Mouse (Mus musculus): ENCODE data around the gene Asphd2.
A peak's percentile ranks its signal among the peaks of the same experiment; 100 is the strongest.

The Asphd2 gene

DNA sequence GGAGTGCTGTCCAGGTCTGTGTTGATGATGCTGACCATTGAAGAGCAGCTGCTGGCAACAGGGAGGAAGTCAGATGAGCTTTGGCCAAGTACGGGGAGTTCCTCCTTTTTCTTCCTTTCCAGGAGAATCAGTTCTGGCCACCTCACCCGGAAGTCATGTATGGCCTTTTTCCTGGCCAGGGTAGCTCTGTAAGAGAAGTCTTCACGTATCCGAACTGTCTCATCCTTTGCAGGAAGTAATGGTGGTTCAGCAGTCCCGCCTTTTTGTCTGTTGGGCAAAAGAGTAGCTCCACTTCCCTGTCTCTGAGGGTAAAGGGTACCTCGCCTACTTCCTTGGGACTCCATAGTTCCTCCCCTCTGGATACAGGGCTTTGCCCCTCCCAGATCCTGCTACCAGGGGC is 39.2 kb downstream of the Asphd2 start:
- DNase-seq (ENCODE audit: low read depth, low spot score) = no peak

DNA sequence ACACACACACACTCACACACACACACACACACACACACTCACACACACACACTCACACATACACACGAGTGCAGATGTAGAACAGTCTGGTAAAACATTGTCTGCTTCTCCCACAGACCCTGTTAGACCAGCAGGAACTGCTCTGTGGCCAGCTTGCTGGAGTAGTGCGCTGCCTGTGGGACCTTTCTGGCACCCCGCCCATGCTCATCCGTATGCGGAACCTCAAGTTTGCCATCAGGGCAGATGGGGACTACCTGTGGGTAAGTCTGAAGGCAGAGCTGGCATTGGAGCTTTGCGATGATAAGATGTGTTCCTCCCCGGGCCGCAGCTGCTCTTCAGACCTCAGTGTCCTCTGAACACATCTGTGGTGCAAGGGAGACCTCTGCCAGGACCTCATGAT is 45.5 kb downstream of the Asphd2 start:
- no peak for DNase-seq (ENCODE audit: low read depth, low spot score)

DNA sequence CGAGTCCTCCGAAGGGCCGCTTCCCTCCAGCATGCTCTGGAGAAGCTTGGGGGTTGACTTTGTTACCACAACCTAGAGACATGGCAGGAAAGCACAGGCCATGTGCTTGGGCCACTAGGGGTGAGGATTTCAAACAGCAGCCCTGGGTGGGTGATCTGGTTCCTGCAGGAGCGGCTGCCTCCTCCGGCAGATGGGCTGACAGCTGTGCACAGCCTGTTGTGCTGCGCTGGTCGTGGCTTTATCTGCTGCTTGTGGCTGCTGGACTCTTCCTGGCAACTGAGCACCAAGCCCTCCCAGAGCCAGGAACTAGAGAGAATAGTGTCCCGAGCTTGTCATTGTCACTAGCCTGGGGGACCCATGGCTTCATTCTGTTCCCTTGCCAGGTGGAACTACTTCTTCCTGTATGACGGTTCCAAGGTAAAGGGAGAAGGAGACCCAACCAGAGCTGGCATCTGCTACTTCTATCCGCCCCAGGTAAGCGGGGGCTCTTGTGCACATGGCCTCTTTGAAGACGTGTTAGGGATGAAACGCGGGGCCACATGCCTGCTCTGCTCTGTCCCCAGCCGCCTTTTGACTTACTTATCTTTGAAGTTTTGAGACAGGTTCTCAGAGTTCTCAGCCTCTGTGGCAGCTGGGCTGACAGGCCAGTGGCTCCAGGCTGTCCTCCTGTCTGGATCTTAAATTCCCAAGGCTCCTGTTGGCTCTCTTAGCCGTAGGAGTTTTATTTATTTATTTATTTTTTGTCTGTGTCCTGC is 48.3 kb downstream of the Asphd2 start:
- DNase-seq (ENCODE audit: low read depth, low spot score) = no peak

DNA sequence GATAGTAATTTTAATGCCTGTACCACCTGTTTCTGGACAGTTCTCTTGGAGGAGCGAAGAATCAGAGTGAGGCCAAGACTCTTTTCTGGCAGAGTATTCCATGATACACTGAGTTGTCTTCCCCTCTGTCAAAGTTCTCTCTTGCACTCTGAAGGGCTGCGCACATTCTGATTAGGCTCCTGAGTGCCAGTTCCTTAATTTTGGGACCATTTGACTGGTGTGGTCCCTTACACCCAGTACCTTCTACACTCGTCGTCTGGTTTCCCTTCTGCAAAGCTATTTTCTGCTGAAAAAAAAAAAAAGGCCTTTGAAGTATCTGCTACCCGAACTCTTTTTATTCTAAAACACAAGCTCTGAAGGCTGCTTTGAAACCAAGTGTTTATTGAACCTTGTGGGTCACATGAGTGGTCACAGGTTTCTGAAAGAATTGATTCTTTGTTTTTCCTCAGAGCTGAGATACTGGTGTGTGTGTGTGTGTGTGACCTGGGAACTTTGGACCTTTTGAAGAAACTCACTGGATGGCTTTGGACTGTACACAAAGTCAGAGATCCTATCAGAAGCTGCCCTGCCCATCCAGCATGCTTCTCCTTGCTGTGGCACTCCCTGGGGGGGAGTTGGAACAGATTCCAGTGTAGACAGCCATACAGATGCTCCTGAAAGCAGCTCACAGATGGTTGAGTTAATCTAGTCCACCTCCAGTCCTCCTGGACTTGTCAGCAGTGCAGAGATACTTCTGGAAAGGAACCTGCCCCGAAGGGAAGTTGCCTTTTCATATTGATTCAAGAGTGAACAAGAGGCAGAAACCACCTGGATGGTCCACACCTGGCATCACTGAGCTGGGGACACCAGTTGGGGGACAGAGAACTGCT is 50.3 kb downstream of the Asphd2 start:
- DNase-seq (ENCODE audit: low read depth, low spot score) = no peak

DNA sequence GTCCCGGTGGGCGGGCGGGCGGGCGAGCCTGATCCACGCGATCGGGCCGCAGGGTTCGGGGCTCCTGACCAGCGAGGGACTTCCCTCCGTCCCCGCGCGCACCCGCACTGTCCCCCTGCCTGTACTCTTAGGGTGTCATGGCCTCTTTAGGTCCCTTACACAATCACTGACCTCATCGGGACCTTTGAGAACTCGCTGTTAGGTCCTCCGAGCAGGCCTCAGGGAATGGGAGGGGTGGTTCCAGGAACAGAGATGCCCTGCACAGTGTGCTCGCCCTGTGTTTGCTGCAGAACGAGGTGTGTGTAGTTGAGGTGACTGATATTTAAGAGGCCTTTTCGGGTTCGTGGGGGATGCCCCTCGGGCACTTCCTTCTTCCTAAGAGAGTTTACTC is 51.5 kb downstream of the Asphd2 start:
- DNase-seq (ENCODE audit: low read depth, low spot score) = peak; percentile 53

DNA sequence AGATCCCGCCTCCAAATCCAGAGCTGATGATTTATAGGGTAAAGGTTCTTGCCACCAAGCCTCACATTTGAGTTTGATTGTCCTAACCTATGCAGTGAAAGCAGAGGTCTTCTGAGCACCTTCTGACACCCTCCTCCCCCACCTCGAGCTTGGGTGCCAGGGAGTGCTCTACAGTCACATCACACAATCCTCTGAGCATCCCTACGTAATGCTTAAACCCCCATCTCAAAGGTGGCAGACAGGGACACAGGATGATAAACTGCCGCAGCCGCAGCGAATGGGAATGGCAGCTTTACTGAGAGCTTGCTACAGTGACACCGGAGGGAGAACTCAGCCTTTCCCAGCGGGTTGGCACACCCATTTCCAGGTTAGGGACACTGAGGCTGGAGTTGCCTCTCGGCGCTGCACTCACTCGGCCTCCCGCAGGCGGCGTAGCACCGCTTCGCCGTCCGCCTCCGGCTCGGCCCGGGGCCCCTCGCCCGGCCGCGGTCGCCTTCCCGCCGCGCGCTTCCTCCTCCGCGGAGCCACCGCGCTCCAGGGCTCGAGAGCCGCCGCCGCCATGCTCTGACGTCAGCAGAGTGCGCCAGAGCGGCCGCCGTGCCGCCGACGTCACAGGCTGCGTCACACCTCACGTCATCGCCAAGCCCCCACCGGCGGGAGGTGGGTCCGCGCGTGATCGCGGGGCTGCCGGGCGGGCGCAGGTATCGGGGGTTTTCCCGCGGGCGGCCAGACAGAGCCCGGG is 52.0 kb downstream of the Asphd2 start, which contains the start of the genes Srrd and Hps4:
Srrd (minus strand) TSS at position 578 of the 742 bp plus-strand sequence.
Hps4 (plus strand) TSS at position 621 of the 742 bp plus-strand sequence.
- peak; percentile 79 for DNase-seq (ENCODE audit: low read depth, low spot score)

DNA sequence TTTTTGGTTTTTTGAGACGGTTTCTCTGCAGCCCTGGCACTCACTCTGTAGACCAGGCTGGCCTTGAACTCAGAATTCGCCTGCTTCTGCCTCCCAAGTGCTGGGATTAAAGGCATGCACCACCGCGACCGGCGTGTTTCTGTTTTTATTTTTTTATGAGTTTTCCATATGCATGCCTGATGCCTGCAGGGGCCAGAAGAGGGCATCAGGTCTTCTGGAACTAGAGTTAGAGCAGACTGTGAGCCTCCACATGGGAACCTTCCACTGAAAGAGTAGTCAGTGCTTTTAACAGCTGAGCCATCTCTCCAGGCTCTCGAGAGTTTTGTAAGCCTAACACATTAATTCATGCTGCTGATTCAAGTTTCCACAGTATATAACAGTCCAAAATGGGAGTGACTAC is 55.5 kb downstream of the Asphd2 start:
- DNase-seq (ENCODE audit: low read depth, low spot score) = no peak

DNA sequence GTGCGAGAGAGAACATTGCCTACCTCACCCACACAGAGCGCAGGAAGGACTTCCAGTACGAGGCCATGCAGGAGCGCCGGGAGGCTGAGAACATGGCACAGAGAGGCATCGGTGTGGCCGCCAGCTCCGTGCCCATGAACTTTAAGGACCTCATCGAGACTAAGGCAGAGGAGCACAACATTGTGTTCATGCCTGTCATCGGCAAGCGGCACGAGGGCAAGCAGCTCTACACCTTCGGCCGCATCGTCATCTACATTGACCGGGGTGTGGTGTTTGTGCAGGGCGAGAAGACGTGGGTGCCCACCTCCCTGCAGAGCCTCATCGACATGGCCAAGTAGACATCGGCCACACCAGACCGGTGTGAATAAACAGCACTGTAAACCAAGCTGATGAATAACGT is 57.7 kb downstream of the Asphd2 start:
- no peak for DNase-seq (ENCODE audit: low read depth, low spot score)

DNA sequence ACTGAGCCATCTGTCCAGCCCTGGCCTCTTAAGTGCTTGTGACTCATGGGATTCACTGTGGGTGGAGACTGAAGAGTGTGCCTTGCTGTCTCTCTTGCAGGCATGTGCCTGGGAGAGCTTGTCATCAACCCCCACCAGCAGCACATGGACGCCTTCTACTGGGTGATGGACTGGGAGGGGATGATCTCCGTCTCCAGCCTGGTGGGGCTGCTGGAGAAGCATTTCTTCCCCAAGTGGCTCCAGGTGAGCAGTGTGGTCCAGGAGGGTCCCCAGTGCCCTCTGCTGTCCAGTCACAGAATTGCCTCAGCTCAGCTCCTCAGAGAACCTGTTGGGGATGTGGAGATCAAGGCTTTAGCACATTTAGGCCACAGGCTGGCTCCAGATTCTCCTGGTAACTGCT is 59.2 kb downstream of the Asphd2 start:
- peak; percentile 59 for DNase-seq (ENCODE audit: low read depth, low spot score)

Data from R1 (cell line).